Mouse (Mus musculus) fat pad, adult 2 months (tissue): ENCODE results near the gene Tmem274.
"Not testable (repeated sequence)": the region's sequence is repeated elsewhere in the genome, so short reads cannot be mapped to it uniquely, and the experiment has no call there.

Experiments used
- DNase-seq: peaks from one replicate; pipeline ENCODE4 v3.0.0-alpha.2; 2011; ENCODE audit warnings: low read depth, low spot score; ENCODE audit errors: extremely low read depth

The Tmem274 gene

GRCm38 (mm10) chr4:149477078-149477477 is at the start of gene Tmem274:
TSS of gene Tmem274 (plus strand) at chr4:149477378.
- no peak for DNase-seq

- no peak for DNase-seq
These were observed 47.6 kb upstream of the Tmem274 start for GRCm38 (mm10) chr4:149429592-149429991.

GRCm38 (mm10) chr4:149431887-149432286 is 45.3 kb upstream of the Tmem274 start:
- not testable (repeated sequence) for DNase-seq

- no peak for DNase-seq
These were observed 36.6 kb upstream of the Tmem274 start for GRCm38 (mm10) chr4:149440576-149440975.

GRCm38 (mm10) chr4:149442436-149442835 is 34.7 kb upstream of the Tmem274 start:
- no peak for DNase-seq

GRCm38 (mm10) chr4:149444465-149444864 is 32.7 kb upstream of the Tmem274 start:
- no peak for DNase-seq

- DNase-seq: peak; percentile 40
These were observed 32.0 kb upstream of the Tmem274 start for GRCm38 (mm10) chr4:149444964-149445701.

- DNase-seq: no peak
These were observed 31.3 kb upstream of the Tmem274 start for GRCm38 (mm10) chr4:149445868-149446267.

- DNase-seq: no peak
These were observed 30.9 kb upstream of the Tmem274 start for GRCm38 (mm10) chr4:149446309-149446708.

- DNase-seq: no peak
These were observed 26.5 kb upstream of the Tmem274 start for GRCm38 (mm10) chr4:149450636-149451035.

- no peak for DNase-seq
These were observed 23.5 kb upstream of the Tmem274 start for GRCm38 (mm10) chr4:149453656-149454055.

GRCm38 (mm10) chr4:149454263-149454662 is 22.9 kb upstream of the Tmem274 start:
- no peak for DNase-seq

GRCm38 (mm10) chr4:149454879-149455278 is 22.3 kb upstream of the Tmem274 start, which contains the start of gene Rbp7:
TSS of gene Rbp7 (minus strand) at chr4:149454978.
- DNase-seq: no peak

- not testable (repeated sequence) for DNase-seq
These were observed 20.0 kb upstream of the Tmem274 start for GRCm38 (mm10) chr4:149457163-149457562.

GRCm38 (mm10) chr4:149457831-149458430 is 19.2 kb upstream of the Tmem274 start:
- DNase-seq: no peak

- DNase-seq: no peak
These were observed 18.7 kb upstream of the Tmem274 start for GRCm38 (mm10) chr4:149458526-149458925.

- DNase-seq: no peak
These were observed 17.8 kb upstream of the Tmem274 start for GRCm38 (mm10) chr4:149459425-149459824.

GRCm38 (mm10) chr4:149460475-149460874 is 16.7 kb upstream of the Tmem274 start:
- not testable (repeated sequence) for DNase-seq

- DNase-seq: no peak
These were observed 15.4 kb upstream of the Tmem274 start for GRCm38 (mm10) chr4:149461579-149462304.

GRCm38 (mm10) chr4:149462305-149462971 is 14.7 kb upstream of the Tmem274 start:
- DNase-seq: no peak

GRCm38 (mm10) chr4:149463435-149463950 is 13.7 kb upstream of the Tmem274 start:
- DNase-seq: no peak
